Mouse (Mus musculus) ES-E14 (cell line): ENCODE measurements around the gene Pde9a.

Experiments used
- HCFC1 ChIP-seq: IDR thresholded peaks from 2 replicates; pipeline ENCODE4 v1.6.1; 2012; ENCODE audit warnings: low read length, inconsistent platforms, borderline replicate concordance; ENCODE audit not compliant: insufficient read depth
- MAFK ChIP-seq: IDR thresholded peaks from 2 replicates; pipeline ENCODE4 v1.6.1; 2014; ENCODE audit warnings: mild to moderate bottlenecking, low read depth, low read length, inconsistent platforms; ENCODE audit not compliant: insufficient read depth
- ZC3H11A ChIP-seq: IDR thresholded peaks from 2 replicates; pipeline ENCODE4 v1.6.1; 2012; ENCODE audit warnings: low read depth, mild to moderate bottlenecking, inconsistent platforms, low read length, borderline replicate concordance

- TF ChIP-seq ZC3H11A (no peak), MAFK (no peak), HCFC1 (no peak)
Measured at GRCm38 (mm10) chr17:31442513-31442912, 56.5 kb downstream of the Pde9a start.
